Mouse (Mus musculus): ENCODE measurements around the gene Glod4.

- no peak for TF ChIP-seq CTCF (IDR thresholded peaks at IDR 0.05)
- TF ChIP-seq EP300 (IDR thresholded peaks at IDR 0.05) = no peak
Measured at GRCm38 (mm10) chr11:76123517-76123916, 120.0 kb downstream of the Glod4 start.
